In genomic region chr4:25627467-25627866, GRCm38 (mm10) we compare ENCODE assay signal across 12 mouse cellular contexts.
DNase-seq lines count a peak whose midpoint lies in the region; ATAC-seq and TF ChIP-seq lines count a peak whose summit lies in the region.
"Had no signal": no experiment of that assay in that cellular context is flagged by ENCODE, and none has a peak within 500 bp of the region (broad histone marks: within the 10 kb centered on the region; RNA-seq: fewer than 3 reads in every experiment).

No protein-coding gene starts in this region.

- no peak overlapping the region for H3K27ac ChIP-seq in kidney, postnatal 0 days
- H3K27ac ChIP-seq in neural tube, embryonic 13.5 days (replicated peaks) = no peak overlapping the region
- H3K27ac ChIP-seq in kidney, embryonic 15.5 days = no peak overlapping the region
- H3K27ac ChIP-seq: heart, embryonic 10.5 days; lung, embryonic 15.5 days had no signal

- no peak overlapping the region for H3K4me3 ChIP-seq in kidney, postnatal 0 days (replicated peaks; ENCODE audit: low read depth, low read length)
- no peak overlapping the region for H3K4me3 ChIP-seq in neural tube, embryonic 13.5 days
- no peak overlapping the region for H3K4me3 ChIP-seq in kidney, embryonic 15.5 days (replicated peaks)
- H3K4me3 ChIP-seq: heart, embryonic 10.5 days; lung, embryonic 15.5 days had no signal

- H3K9ac ChIP-seq in kidney, postnatal 0 days (ENCODE audit: low read depth, low read length) = no peak overlapping the region
- no peak overlapping the region for H3K9ac ChIP-seq in neural tube, embryonic 13.5 days
- no peak overlapping the region for H3K9ac ChIP-seq in kidney, embryonic 15.5 days
- H3K9ac ChIP-seq: lung, embryonic 15.5 days had no signal

- DNase-seq in kidney, postnatal 0 days (ENCODE audit: low spot score) = peak; percentile 11
- DNase-seq in kidney, postnatal 25 days = no peak
- DNase-seq in cerebellum, postnatal 10 days = peak; percentile 41 to 48
- DNase-seq in gonadal fat pad, adult 2 months (ENCODE audit: low read depth) = peak; percentile 73
- no peak for DNase-seq in ovary, adult 18-20 months (ENCODE audit: low spot score)
- DNase-seq: kidney, adult 18-20 months; thymus, postnatal 25 days had no signal

- peak; percentile 9; the same call in 1 of the 2 replicates for TF ChIP-seq CTCF in kidney, postnatal 0 days (IDR thresholded peaks at IDR 0.05; ENCODE audit: low read depth)

- WGBS in kidney, postnatal 0 days = 94% methylated on average over 9 of the region's 9 CpGs
- 79% methylated on average over 9 of the region's 9 CpGs for WGBS in neural tube, embryonic 13.5 days
- WGBS in kidney, embryonic 15.5 days = 89% methylated on average over 9 of the region's 9 CpGs

- H3K27me3 ChIP-seq in kidney, postnatal 0 days (ENCODE audit: insufficient read depth, low read length) = no peaks in the 10 kb centered on the region
- no peaks in the 10 kb centered on the region for H3K27me3 ChIP-seq in neural tube, embryonic 13.5 days
- no peaks in the 10 kb centered on the region for H3K27me3 ChIP-seq in kidney, embryonic 15.5 days
- H3K27me3 ChIP-seq: lung, embryonic 15.5 days had no signal

- ATAC-seq in kidney, postnatal 0 days (replicated peaks; ENCODE audit: low FRiP score, low read depth) = no peak
- ATAC-seq in neural tube, embryonic 13.5 days (ENCODE audit: low read depth) = peak; percentile 79
- no peak for ATAC-seq in megakaryocyte-erythroid progenitor cell, adult 5-6 weeks (replicated peaks; ENCODE audit: low FRiP score, low TSS enrichment, poor library complexity, severe bottlenecking)
- no peak for ATAC-seq in kidney, embryonic 15.5 days (replicated peaks; ENCODE audit: low FRiP score)

- no peaks in the 10 kb centered on the region for H3K4me1 ChIP-seq in kidney, postnatal 0 days (replicated peaks; ENCODE audit: insufficient read depth, low read length)
- peaks cover 11% of the 10 kb centered on the region for H3K4me1 ChIP-seq in neural tube, embryonic 13.5 days (replicated peaks)
- H3K4me1 ChIP-seq in kidney, embryonic 15.5 days = no peaks in the 10 kb centered on the region
- H3K4me1 ChIP-seq: heart, embryonic 10.5 days; lung, embryonic 15.5 days had no signal

- no peaks in the 10 kb centered on the region for H3K36me3 ChIP-seq in kidney, postnatal 0 days (ENCODE audit: insufficient read depth, low read length)
- H3K36me3 ChIP-seq in neural tube, embryonic 13.5 days = no peaks in the 10 kb centered on the region
- no peaks in the 10 kb centered on the region for H3K36me3 ChIP-seq in kidney, embryonic 15.5 days
- H3K36me3 ChIP-seq: heart, embryonic 10.5 days; lung, embryonic 15.5 days had no signal

- no peak overlapping the region for H3K4me2 ChIP-seq in kidney, postnatal 0 days (ENCODE audit: low read length)
- no peak overlapping the region for H3K4me2 ChIP-seq in neural tube, embryonic 13.5 days
- no peak overlapping the region for H3K4me2 ChIP-seq in kidney, embryonic 15.5 days
- H3K4me2 ChIP-seq: lung, embryonic 15.5 days had no signal

- no peaks in the 10 kb centered on the region for H3K9me3 ChIP-seq in kidney, postnatal 0 days (replicated peaks; ENCODE audit: low read length)
- no peaks in the 10 kb centered on the region for H3K9me3 ChIP-seq in neural tube, embryonic 13.5 days
- no peaks in the 10 kb centered on the region for H3K9me3 ChIP-seq in kidney, embryonic 15.5 days (replicated peaks)
- H3K9me3 ChIP-seq: heart, embryonic 10.5 days; lung, embryonic 15.5 days had no signal

Comparison
In these comparisons a context has a peak if more than half of its experiments do, and no peak if none do; other contexts are left out.
1. DNase-seq: peak in kidney, postnatal 0 days (single experiment), cerebellum, postnatal 10 days (2 of 2) and gonadal fat pad, adult 2 months (single experiment); none in kidney, postnatal 25 days (0 of 2) and ovary, adult 18-20 months (single experiment).